Mouse (Mus musculus) heart, postnatal 0 days (tissue): ENCODE results near the gene 4932438H23Rik.

Source experiments
- CTCF ChIP-seq: IDR thresholded peaks from 2 replicates; pipeline ENCODE4 v1.5.1; 2016; ENCODE audit warnings: antibody characterized with exemption, control low read depth, low read depth
- EP300 ChIP-seq: IDR thresholded peaks from 2 replicates; pipeline ENCODE4 v1.6.1; 2016; ENCODE audit warnings: antibody characterized with exemption, low read depth

GRCm38 (mm10) chr16:91020842-91021483 is 74.0 kb downstream of the 4932438H23Rik start:
- TF ChIP-seq CTCF (no peak), EP300 (no peak)
